12 mouse cellular contexts compared by ENCODE assay signal in the genomic region with DNA sequence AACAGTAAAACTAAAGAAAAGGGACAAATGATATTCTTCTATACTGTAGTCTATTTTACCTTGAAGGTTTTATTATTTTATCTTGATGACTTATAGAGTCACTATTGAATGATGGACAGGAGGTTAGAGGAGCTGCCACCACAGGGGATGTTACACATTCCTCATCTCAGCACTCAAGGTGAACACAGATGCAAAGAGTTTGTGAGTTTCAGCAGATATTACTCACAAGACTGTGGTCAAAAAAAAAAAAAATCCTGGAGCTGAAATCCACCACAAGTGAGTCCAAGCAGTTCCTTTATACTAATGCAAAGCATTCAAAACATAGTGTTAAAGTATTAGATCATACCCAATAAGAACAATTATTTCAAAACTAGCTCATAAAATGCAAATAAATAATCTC.
"Had no signal": no experiment of that assay in that cellular context is flagged by ENCODE, and none has a peak within 500 bp of the region (broad histone marks: within the 10 kb centered on the region; RNA-seq: fewer than 3 reads in every experiment).

No protein-coding gene starts in this region.

- DNase-seq: left cerebral cortex, postnatal 4 days; liver; liver, embryonic 13.5 days; liver, postnatal 0 days; lung, adult 18-20 months; lung, adult 2 months; lung, embryonic 14.5 days; lung, postnatal 10 days; lung, postnatal 14 days; lung, postnatal 36 days; lung, postnatal 4 days; midbrain, embryonic 14.5 days had no signal
